Mouse (Mus musculus) CH12.LX (cell line): ENCODE data around the gene Fgd1. TPM values are rescaled to one million over a fixed set of nuclear protein-coding genes. Genes with fewer than 3 reads are reported as not detected.

Experiments used
- DNase-seq: peaks from one replicate; pipeline ENCODE4 v3.0.0-alpha.2; 2013; ENCODE audit errors: extremely low read depth
- H3K27ac ChIP-seq: 2 replicates; pipeline ENCODE4 v1.5.1; 2012; ENCODE audit warnings: low read depth, mild to moderate bottlenecking, control low read depth, moderate library complexity; ENCODE audit not compliant: insufficient read depth
- H3K27me3 ChIP-seq: replicated peaks from 2 replicates; pipeline ENCODE3; 2012; ENCODE audit warnings: inconsistent platforms
- H3K36me3 ChIP-seq, 2 experiments: replicated peaks in 1 of 2; 2 replicates each; pipeline versions ENCODE3 to v1.6.1; 2012; ENCODE audit warnings: inconsistent platforms in 1 of 2, low read length in 1 of 2, mild to moderate bottlenecking in 1 of 2, mixed read lengths in 1 of 2, moderate library complexity in 1 of 2; ENCODE audit not compliant: control insufficient read depth in 1 of 2, insufficient read depth in 1 of 2
- H3K4me1 ChIP-seq, 2 experiments: 2 replicates each; pipeline ENCODE4 v1.6.1; 2012; ENCODE audit warnings: inconsistent platforms in 1 of 2, moderate library complexity in 1 of 2; ENCODE audit not compliant: insufficient read depth in 2 of 2, control insufficient read depth in 1 of 2
- H3K4me2 ChIP-seq: 2 replicates; pipeline ENCODE4 v1.6.1; 2012; ENCODE audit warnings: low read depth, mild to moderate bottlenecking, control low read depth; ENCODE audit not compliant: poor library complexity, insufficient read depth, severe bottlenecking
- H3K4me3 ChIP-seq, 3 experiments: fragments of 150-350 bp in 1 of 3; sonication (generic) in 1 of 3; replicated peaks in 1 of 3; 2 replicates each; pipeline versions ENCODE3 to v1.5.1; 2011 to 2012; ENCODE audit warnings: low read depth in 2 of 3, low read length in 2 of 3, mild to moderate bottlenecking in 2 of 3, moderate library complexity in 2 of 3, control low read depth in 1 of 3, improper control_type of control experiment in 1 of 3, inconsistent platforms in 1 of 3, mixed read lengths in 1 of 3; ENCODE audit not compliant: poor library complexity in 1 of 3
- H3K79me2 ChIP-seq: replicated peaks from 2 replicates; pipeline ENCODE4 v1.6.1; 2012; ENCODE audit warnings: mild to moderate bottlenecking, moderate library complexity; ENCODE audit not compliant: control insufficient read depth, poor library complexity, insufficient read depth, severe bottlenecking; ENCODE audit errors: extremely low read depth
- H3K9ac ChIP-seq: 2 replicates; pipeline ENCODE4 v1.6.1; 2012; ENCODE audit warnings: low read depth, mild to moderate bottlenecking, control low read depth, moderate library complexity; ENCODE audit not compliant: insufficient read depth
- H3K9me3 ChIP-seq: replicated peaks from 2 replicates; pipeline ENCODE3; 2012; ENCODE audit warnings: low read length, inconsistent platforms, mixed read lengths
- BHLHE40 ChIP-seq: IDR thresholded peaks from 2 replicates; pipeline ENCODE4 v1.6.1; 2011; ENCODE audit warnings: mild to moderate bottlenecking, low read depth, low read length, improper control_type of control experiment
- CHD1 ChIP-seq: IDR thresholded peaks from 2 replicates; pipeline ENCODE4 v1.6.1; 2012; ENCODE audit warnings: low read depth, low read length, improper control_type of control experiment, inconsistent platforms
- CHD2 ChIP-seq: IDR thresholded peaks from 2 replicates; pipeline ENCODE4 v1.6.1; 2011; ENCODE audit warnings: low read length, improper control_type of control experiment
- CTCF ChIP-seq, 2 experiments: IDR thresholded peaks in 1 of 2; conservative IDR thresholded peaks in 1 of 2; 2 replicates each; pipeline ENCODE4 v1.5.1; 2011 to 2012; ENCODE audit warnings: low read depth in 2 of 2, low read length in 2 of 2, improper control_type of control experiment in 1 of 2, inconsistent platforms in 1 of 2, mild to moderate bottlenecking in 1 of 2, moderate library complexity in 1 of 2
- E2F4 ChIP-seq: IDR thresholded peaks from 2 replicates; pipeline ENCODE4 v1.6.1; 2011; ENCODE audit warnings: low read depth, low read length, improper control_type of control experiment; ENCODE audit not compliant: insufficient replicate concordance
- EP300 ChIP-seq: IDR thresholded peaks from 2 replicates; pipeline ENCODE4 v1.6.1; 2011; ENCODE audit warnings: low read length, improper control_type of control experiment
- ETS1 ChIP-seq: conservative IDR thresholded peaks from 2 replicates; pipeline ENCODE4 v1.6.1; 2012; ENCODE audit warnings: low read depth, mild to moderate bottlenecking, inconsistent platforms, low read length, improper control_type of control experiment, moderate library complexity
- GABPA ChIP-seq: IDR thresholded peaks from 2 replicates; pipeline ENCODE4 v1.6.1; 2012; ENCODE audit warnings: low read depth, low read length, improper control_type of control experiment, inconsistent platforms; ENCODE audit not compliant: insufficient replicate concordance
- HCFC1 ChIP-seq: IDR thresholded peaks from 2 replicates; pipeline ENCODE4 v1.6.1; 2012; ENCODE audit warnings: low read depth, mild to moderate bottlenecking, inconsistent platforms, low read length, improper control_type of control experiment
- IRF4 ChIP-seq: IDR thresholded peaks from 2 replicates; pipeline ENCODE4 v1.6.1; 2014; ENCODE audit warnings: low read depth, mild to moderate bottlenecking, inconsistent platforms, low read length, improper control_type of control experiment
- JUN ChIP-seq: IDR thresholded peaks from 2 replicates; pipeline ENCODE4 v1.6.1; 2011; ENCODE audit warnings: low read depth, mild to moderate bottlenecking, low read length, improper control_type of control experiment, moderate library complexity; ENCODE audit not compliant: insufficient read depth
- JUND ChIP-seq: conservative IDR thresholded peaks from 2 replicates; pipeline ENCODE4 v1.6.1; 2011; ENCODE audit warnings: low read depth, low read length, improper control_type of control experiment
- KAT2A ChIP-seq: IDR thresholded peaks from 2 replicates; pipeline ENCODE4 v1.6.1; 2012; ENCODE audit warnings: low read length, improper control_type of control experiment, inconsistent platforms; ENCODE audit not compliant: insufficient replicate concordance
- MAFK ChIP-seq: IDR thresholded peaks from 2 replicates; pipeline ENCODE4 v1.6.1; 2011; ENCODE audit warnings: low read length, improper control_type of control experiment; ENCODE audit not compliant: insufficient replicate concordance
- MXI1 ChIP-seq: IDR thresholded peaks from 2 replicates; pipeline ENCODE4 v1.6.1; 2011; ENCODE audit warnings: mild to moderate bottlenecking, low read depth, low read length, improper control_type of control experiment
- NELFE ChIP-seq: IDR thresholded peaks from 2 replicates; pipeline ENCODE4 v1.6.1; 2011; ENCODE audit warnings: low read depth, low read length, improper control_type of control experiment
- NRF1 ChIP-seq: IDR thresholded peaks from 2 replicates; pipeline ENCODE4 v1.6.1; 2014; ENCODE audit warnings: low read depth, mild to moderate bottlenecking, inconsistent platforms, low read length, improper control_type of control experiment, moderate library complexity
- PAX5 ChIP-seq: IDR thresholded peaks from 2 replicates; pipeline ENCODE4 v1.6.1; 2012; ENCODE audit warnings: low read length, inconsistent platforms, mixed read lengths
- RAD21 ChIP-seq: IDR thresholded peaks from 2 replicates; pipeline ENCODE4 v1.6.1; 2011; ENCODE audit warnings: low read depth, mild to moderate bottlenecking, low read length, improper control_type of control experiment, moderate library complexity
- RCOR1 ChIP-seq: conservative IDR thresholded peaks from 2 replicates; pipeline ENCODE4 v1.6.1; 2012; ENCODE audit warnings: low read depth, mild to moderate bottlenecking, inconsistent platforms, low read length, improper control_type of control experiment
- SIN3A ChIP-seq: IDR thresholded peaks from 2 replicates; pipeline ENCODE4 v1.6.1; 2012; ENCODE audit warnings: low read length, improper control_type of control experiment, inconsistent platforms
- SMC3 ChIP-seq: IDR thresholded peaks from 2 replicates; pipeline ENCODE4 v1.6.1; 2011; ENCODE audit warnings: low read depth, low read length, improper control_type of control experiment
- TBP ChIP-seq: conservative IDR thresholded peaks from 2 replicates; pipeline ENCODE4 v1.6.1; 2011; ENCODE audit warnings: low read depth, low read length, improper control_type of control experiment
- TCF12 ChIP-seq: IDR thresholded peaks from 2 replicates; pipeline ENCODE4 v1.6.1; 2014; ENCODE audit warnings: low read depth, mild to moderate bottlenecking, inconsistent platforms, low read length, improper control_type of control experiment
- UBTF ChIP-seq: IDR thresholded peaks from 2 replicates; pipeline ENCODE4 v1.6.1; 2012; ENCODE audit warnings: low read depth, mild to moderate bottlenecking, inconsistent platforms, low read length, improper control_type of control experiment, moderate library complexity
- USF1 ChIP-seq: IDR thresholded peaks from 2 replicates; pipeline ENCODE4 v1.6.1; 2014; ENCODE audit warnings: low read depth, mild to moderate bottlenecking, inconsistent platforms, low read length, improper control_type of control experiment
- USF2 ChIP-seq: conservative IDR thresholded peaks from 2 replicates; pipeline ENCODE4 v1.6.1; 2011; ENCODE audit warnings: low read depth, low read length, improper control_type of control experiment
- ZKSCAN1 ChIP-seq: IDR thresholded peaks from 2 replicates; pipeline ENCODE4 v1.6.1; 2012; ENCODE audit warnings: low read depth, inconsistent platforms, low read length, improper control_type of control experiment, borderline replicate concordance
- ZNF384 ChIP-seq: IDR thresholded peaks from 2 replicates; pipeline ENCODE4 v1.6.1; 2012; ENCODE audit warnings: low read depth, low read length, improper control_type of control experiment, inconsistent platforms
- dilution Hi-C: fragments of 300-500 bp; cut with MboI; formaldehyde crosslinking; loops from 2 replicates; pipeline ENCODE4 v1.14.3; 2020; ENCODE audit warnings: low sequenced_read_pairs; ENCODE audit not compliant: extremely low pct_unique_long_range_greater_than_20kb, extremely low pct_ligation_motif_present
- in situ Hi-C: fragments of 300-500 bp; cut with MboI; formaldehyde crosslinking; loops from 3 replicates; pipeline ENCODE4 v1.14.3; 2019; ENCODE audit warnings: low sequenced_read_pairs, low pct_ligation_motif_present, low pct_unique_long_range_greater_than_20kb, mixed read lengths
- polyA plus RNA-seq: library from polyadenylated mRNA; unstranded; fragments of >175 nt; gene quantifications from 2 replicates; pipeline ENCODE4 v1.2.1, GENCODE M21; 2012; ENCODE audit warnings: low read depth; ENCODE audit not compliant: insufficient read length
- total RNA-seq, 2 experiments: library from RNA; depleted of rRNA; stranded (reverse); fragments of 300-350 nt in 1 of 2; fragments of >200 nt in 1 of 2; gene quantifications; 2 replicates each; pipeline ENCODE4 v1.2.3; 2012 to 2014

Gene Fgd1
- total and polyA plus RNA-seq, 3 experiments: 0.68 to 2.2 (median 2.2) TPM

DNA sequence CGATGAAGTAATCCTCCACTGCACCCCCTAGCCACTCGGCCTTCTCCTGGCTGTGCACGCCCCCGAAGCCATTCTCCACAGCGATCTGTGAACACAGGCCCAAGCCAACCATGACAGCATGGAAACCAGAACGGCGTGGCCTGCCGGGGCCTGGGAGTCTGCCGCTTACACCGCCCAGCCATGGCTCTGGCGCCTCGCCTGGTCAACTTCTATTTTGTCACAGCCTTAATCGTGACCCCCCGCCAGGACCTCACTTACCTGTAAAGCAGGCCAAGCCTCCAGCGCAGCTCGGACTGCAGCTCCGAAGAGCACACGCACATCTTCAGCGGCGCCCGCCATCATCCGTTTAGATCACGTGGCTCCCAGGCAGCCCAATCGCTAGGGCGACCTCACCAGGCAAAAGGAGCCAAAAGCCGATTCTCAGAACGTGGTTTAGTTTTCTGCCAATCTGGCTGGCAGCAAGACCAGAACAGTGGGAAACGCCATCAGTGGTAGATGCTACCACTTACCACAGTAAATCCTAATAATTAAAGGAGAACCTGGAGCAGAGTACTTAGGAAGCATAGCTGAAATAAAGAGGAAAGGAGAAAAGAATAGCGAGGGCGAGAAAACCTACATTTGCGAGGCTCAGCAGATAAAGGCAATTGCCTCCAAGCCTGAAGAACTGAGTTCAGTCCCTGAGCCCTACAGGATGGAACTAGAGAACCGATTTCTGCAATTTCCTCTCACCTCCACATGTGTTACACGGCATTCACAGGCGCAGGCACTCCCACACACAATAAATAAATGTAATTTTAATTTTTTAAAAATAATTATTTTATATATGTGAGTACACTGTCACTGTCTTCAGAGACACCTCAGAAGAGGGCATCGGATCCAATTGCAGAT is 50.5 kb downstream of the Fgd1 start, which contains the start of gene Tsr2 (continued):
- peak; percentile 57; the same call in 1 of the 2 replicates for TF ChIP-seq TBP
- TF ChIP-seq JUND: no peak
- TF ChIP-seq MXI1: peak; percentile 88
- TF ChIP-seq CHD1: no peak
- TF ChIP-seq KAT2A: peak; percentile 74; the same call in 1 of the 2 replicates
- no peak for TF ChIP-seq PAX5
- no peak for TF ChIP-seq CHD2
- peak in 1 of 2 experiments; percentile 24; a peak in 2 of 4 replicates for TF ChIP-seq CTCF (conservative IDR thresholded peaks at IDR 0.05 in 1 of 2, IDR thresholded peaks at IDR 0.05 in 1 of 2; ENCODE audit: low read depth in 2 of 2, low read length in 2 of 2)
- TF ChIP-seq EP300: no peak
- no peak for TF ChIP-seq ZKSCAN1
- peak; percentile 82 for TF ChIP-seq BHLHE40
- no peak for TF ChIP-seq RCOR1
- no peak for TF ChIP-seq UBTF
- peak; percentile 83 for TF ChIP-seq HCFC1
- TF ChIP-seq RAD21: no peak
- no peak for TF ChIP-seq MAFK
- no peak for TF ChIP-seq ETS1

DNA sequence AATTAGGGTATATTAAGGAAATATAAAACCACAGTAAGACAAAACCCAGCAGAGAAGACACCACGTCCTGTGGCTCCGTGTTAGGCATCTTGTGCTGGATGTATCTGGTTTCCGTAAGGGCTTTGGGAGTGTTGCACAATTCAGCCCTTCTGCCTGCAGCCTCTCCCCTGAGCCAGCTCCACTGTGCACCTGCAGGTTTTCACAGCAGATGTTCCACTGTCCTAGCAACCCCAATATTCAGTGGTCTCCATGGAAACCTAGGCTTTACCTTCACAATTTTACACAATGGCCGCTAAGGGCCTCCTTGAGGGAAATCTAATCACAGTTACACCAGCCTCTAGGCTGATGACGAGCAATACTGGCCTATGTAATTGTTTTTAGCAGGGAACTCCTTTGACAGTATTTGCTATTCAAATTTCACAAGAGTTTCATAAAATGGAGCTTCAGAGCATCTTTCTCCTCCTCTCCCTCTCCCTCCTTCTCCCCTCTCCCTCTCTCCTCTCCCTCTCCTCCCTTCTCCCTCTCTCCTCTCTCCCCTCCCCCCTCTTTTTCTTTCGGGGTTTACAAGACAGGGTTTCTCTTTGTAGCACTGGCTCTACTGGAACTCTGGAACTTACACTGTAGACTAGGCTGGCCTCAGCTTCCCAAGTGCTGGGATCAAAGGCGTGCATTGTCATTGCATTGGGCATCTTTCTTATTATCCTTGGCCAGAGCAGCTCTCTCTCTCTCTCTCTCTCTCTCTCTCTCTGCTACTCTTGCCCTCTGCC is 61.5 kb downstream of the Fgd1 start:
- no peak overlapping the region for H3K4me2 ChIP-seq
- no peaks in the 10 kb centered on the region for H3K9me3 ChIP-seq
- no peak overlapping the region for H3K4me3 ChIP-seq
- in situ Hi-C loops: loop anchor here (25.0 kb wide), 1 partner anchor 445 kb away; the partner anchor contains the start of gene Tro
- no peaks in the 10 kb centered on the region for H3K36me3 ChIP-seq
- no peak for TF ChIP-seq SMC3
- TF ChIP-seq PAX5: no peak
- TF ChIP-seq HCFC1: no peak
- TF ChIP-seq NELFE: no peak
- TF ChIP-seq JUND: no peak
- no peak for TF ChIP-seq TCF12
- no peak for TF ChIP-seq ZNF384
- TF ChIP-seq JUN: no peak
- TF ChIP-seq E2F4: no peak
- no peak for TF ChIP-seq USF2
- no peak for TF ChIP-seq TBP
- TF ChIP-seq RAD21: no peak
- no peak for TF ChIP-seq EP300
- TF ChIP-seq USF1: no peak
- TF ChIP-seq SIN3A: no peak
- no peak for TF ChIP-seq IRF4
- TF ChIP-seq CHD2: no peak
- TF ChIP-seq ETS1: no peak
- TF ChIP-seq GABPA: no peak
- no peak for TF ChIP-seq NRF1
- TF ChIP-seq, all 38 proteins: peak for 0
- H3K27ac ChIP-seq: no peak overlapping the region
- no peak overlapping the region for H3K9ac ChIP-seq
- DNase-seq: no peak
- H3K79me2 ChIP-seq: no peaks in the 10 kb centered on the region
- H3K27me3 ChIP-seq: no peaks in the 10 kb centered on the region
- no peaks in the 10 kb centered on the region for H3K4me1 ChIP-seq
- dilution Hi-C loops: no loop called here
